20 mouse cellular contexts compared by ENCODE assay signal in the genomic region with DNA sequence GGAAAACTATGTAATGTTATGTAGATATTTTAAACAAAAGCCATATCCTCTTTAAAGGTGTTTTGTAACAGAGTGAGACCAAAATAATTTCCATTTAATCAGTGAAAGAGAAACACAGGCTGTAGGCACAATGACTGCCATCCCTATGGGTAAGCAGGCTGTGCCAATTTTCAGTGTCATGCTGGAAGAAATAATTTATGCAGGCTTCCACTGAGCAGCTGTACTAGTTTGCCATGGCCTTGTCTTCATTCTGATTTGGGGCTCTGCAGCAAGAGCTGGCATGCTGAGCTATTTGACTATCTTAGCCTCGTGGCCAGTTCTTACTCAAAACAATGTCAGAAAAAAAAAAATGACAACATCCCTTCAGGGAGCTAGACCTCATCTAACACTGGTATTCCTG.
DNase-seq lines count a peak whose midpoint lies in the region; ATAC-seq and TF ChIP-seq lines count a peak whose summit lies in the region.
"Had no signal": no experiment of that assay in that cellular context is flagged by ENCODE, and none has a peak within 500 bp of the region (broad histone marks: within the 10 kb centered on the region; RNA-seq: fewer than 3 reads in every experiment).

No protein-coding gene starts in this region.

- H3K27ac ChIP-seq in forebrain, embryonic 14.5 days (ENCODE audit: low read depth, low read length) = no peak overlapping the region
- H3K27ac ChIP-seq in forebrain, embryonic 12.5 days = no peak overlapping the region
- H3K27ac ChIP-seq in hindbrain, postnatal 0 days = no peak overlapping the region
- H3K27ac ChIP-seq in hindbrain, embryonic 13.5 days = no peak overlapping the region
- H3K27ac ChIP-seq: left cerebral cortex, adult 2 months; liver, embryonic 13.5 days; midbrain, embryonic 12.5 days; stomach, embryonic 15.5 days had no signal

- DNase-seq in forebrain, embryonic 14.5 days (ENCODE audit: low spot score) = peak; percentile 61
- peak; percentile 49 for DNase-seq in hindbrain, postnatal 0 days (ENCODE audit: low spot score)
- peak; percentile 56 for DNase-seq in brain, adult 2 months (ENCODE audit: low read depth, low spot score)
- peak; percentile 66 for DNase-seq in brain, embryonic 14.5 days (ENCODE audit: low read depth)
- no peak for DNase-seq in B cell, adult 2 months
- DNase-seq: gastrocnemius, postnatal 14 days; heart, adult 11 months; kidney, postnatal 36 days; liver, embryonic 13.5 days; lung, adult 2 months; lung, postnatal 14 days; thymus, postnatal 25 days had no signal

- H3K4me1 ChIP-seq in forebrain, embryonic 14.5 days (ENCODE audit: control insufficient read depth, insufficient read depth, low read length) = no peaks in the 10 kb centered on the region
- H3K4me1 ChIP-seq in forebrain, embryonic 12.5 days = peaks cover 3% of the 10 kb centered on the region; the same call in 1 of the 2 replicates
- H3K4me1 ChIP-seq in hindbrain, postnatal 0 days (ENCODE audit: insufficient read depth, low read length) = no peaks in the 10 kb centered on the region
- peaks cover 8% of the 10 kb centered on the region for H3K4me1 ChIP-seq in hindbrain, embryonic 13.5 days (replicated peaks)
- H3K4me1 ChIP-seq: liver, embryonic 13.5 days; midbrain, embryonic 12.5 days; stomach, embryonic 15.5 days had no signal

- WGBS in forebrain, embryonic 14.5 days = 33% methylated on average over 1 of the region's 1 CpGs
- WGBS in forebrain, embryonic 12.5 days = 45% methylated on average over 1 of the region's 1 CpGs
- 9% methylated on average over 1 of the region's 1 CpGs for WGBS in hindbrain, postnatal 0 days
- WGBS in hindbrain, embryonic 13.5 days = 33% methylated on average over 1 of the region's 1 CpGs

- H3K9ac ChIP-seq in forebrain, embryonic 14.5 days (ENCODE audit: low read length) = no peak overlapping the region
- H3K9ac ChIP-seq in forebrain, embryonic 12.5 days = no peak overlapping the region
- no peak overlapping the region for H3K9ac ChIP-seq in hindbrain, postnatal 0 days (replicated peaks; ENCODE audit: low read length)
- H3K9ac ChIP-seq in hindbrain, embryonic 13.5 days = no peak overlapping the region
- H3K9ac ChIP-seq: liver, embryonic 13.5 days; midbrain, embryonic 12.5 days; stomach, embryonic 15.5 days had no signal

- ATAC-seq in forebrain, embryonic 14.5 days = 0 out of 2 replicates have a peak, but pooled peaks have one; percentile 67
- ATAC-seq in forebrain, embryonic 12.5 days (ENCODE audit: low FRiP score) = no peak
- ATAC-seq in hindbrain, postnatal 0 days = peak; percentile 32
- ATAC-seq in hindbrain, embryonic 13.5 days (ENCODE audit: low FRiP score) = no peak
- ATAC-seq: activated CD4-positive, CD25-positive, alpha-beta regulatory T cell, adult 4 months; intestine, embryonic 16.5 days had no signal

- H3K36me3 ChIP-seq in forebrain, embryonic 14.5 days (ENCODE audit: control insufficient read depth, insufficient read depth, low read length) = no peaks in the 10 kb centered on the region
- H3K36me3 ChIP-seq in forebrain, embryonic 12.5 days (replicated peaks) = no peaks in the 10 kb centered on the region
- no peaks in the 10 kb centered on the region for H3K36me3 ChIP-seq in hindbrain, postnatal 0 days (ENCODE audit: insufficient read depth, low read length)
- H3K36me3 ChIP-seq in hindbrain, embryonic 13.5 days = no peaks in the 10 kb centered on the region
- H3K36me3 ChIP-seq: liver, embryonic 13.5 days; midbrain, embryonic 12.5 days; stomach, embryonic 15.5 days had no signal

- H3K4me2 ChIP-seq in forebrain, embryonic 14.5 days (ENCODE audit: low read length) = no peak overlapping the region
- no peak overlapping the region for H3K4me2 ChIP-seq in forebrain, embryonic 12.5 days
- no peak overlapping the region for H3K4me2 ChIP-seq in hindbrain, postnatal 0 days (ENCODE audit: low read depth, low read length)
- no peak overlapping the region for H3K4me2 ChIP-seq in hindbrain, embryonic 13.5 days
- H3K4me2 ChIP-seq: heart, embryonic 11.5 days; liver, embryonic 13.5 days; midbrain, embryonic 12.5 days; stomach, embryonic 15.5 days had no signal

- TF ChIP-seq POLR2A in brain, embryonic 14.5 days (IDR thresholded peaks at IDR 0.05; ENCODE audit: borderline replicate concordance, extremely low read depth, insufficient read depth, insufficient read length, poor library complexity, severe bottlenecking) = no peak

- no peak overlapping the region for H3K4me3 ChIP-seq in forebrain, embryonic 14.5 days (ENCODE audit: low read depth, low read length)
- H3K4me3 ChIP-seq in forebrain, embryonic 12.5 days (replicated peaks) = no peak overlapping the region
- no peak overlapping the region for H3K4me3 ChIP-seq in hindbrain, postnatal 0 days (ENCODE audit: low read length)
- no peak overlapping the region for H3K4me3 ChIP-seq in hindbrain, embryonic 13.5 days
- H3K4me3 ChIP-seq: left cerebral cortex, adult 2 months; liver, embryonic 13.5 days; midbrain, embryonic 12.5 days; stomach, embryonic 15.5 days had no signal

- no peak for TF ChIP-seq CTCF in hindbrain, postnatal 0 days (IDR thresholded peaks at IDR 0.05; ENCODE audit: low read depth)
- TF ChIP-seq CTCF in brain, embryonic 14.5 days (IDR thresholded peaks at IDR 0.05; ENCODE audit: borderline replicate concordance, extremely low read depth, insufficient read depth, insufficient read length) = no peak

- no peaks in the 10 kb centered on the region for H3K27me3 ChIP-seq in forebrain, embryonic 14.5 days (replicated peaks; ENCODE audit: control insufficient read depth, insufficient read depth, low read length)
- H3K27me3 ChIP-seq in forebrain, embryonic 12.5 days = no peaks in the 10 kb centered on the region
- H3K27me3 ChIP-seq in hindbrain, postnatal 0 days (ENCODE audit: insufficient read depth, low read length) = no peaks in the 10 kb centered on the region
- no peaks in the 10 kb centered on the region for H3K27me3 ChIP-seq in hindbrain, embryonic 13.5 days
- H3K27me3 ChIP-seq: liver, embryonic 13.5 days; midbrain, embryonic 12.5 days; stomach, embryonic 15.5 days had no signal

- no peaks in the 10 kb centered on the region for H3K9me3 ChIP-seq in forebrain, embryonic 14.5 days (replicated peaks; ENCODE audit: control insufficient read depth, low read length)
- no peaks in the 10 kb centered on the region for H3K9me3 ChIP-seq in forebrain, embryonic 12.5 days
- H3K9me3 ChIP-seq in hindbrain, postnatal 0 days (ENCODE audit: low read length) = no peaks in the 10 kb centered on the region
- H3K9me3 ChIP-seq in hindbrain, embryonic 13.5 days = no peaks in the 10 kb centered on the region
- H3K9me3 ChIP-seq: liver, embryonic 13.5 days; midbrain, embryonic 12.5 days; stomach, embryonic 15.5 days had no signal

Comparison
In these comparisons a context has a peak if more than half of its experiments do, and no peak if none do; other contexts are left out.
1. ATAC-seq: peak in forebrain, embryonic 14.5 days (single experiment) and hindbrain, postnatal 0 days (single experiment); none in forebrain, embryonic 12.5 days (single experiment) and hindbrain, embryonic 13.5 days (single experiment).
2. DNase-seq: peak in forebrain, embryonic 14.5 days (single experiment), hindbrain, postnatal 0 days (single experiment), brain, adult 2 months (single experiment) and brain, embryonic 14.5 days (single experiment); none in B cell, adult 2 months (0 of 2).